Mouse (Mus musculus) neural tube, embryonic 11.5 days (tissue): ENCODE data around the gene Ncdn. TPM values are rescaled to one million over a fixed set of nuclear protein-coding genes. Genes with fewer than 3 reads are reported as not detected.

Experiments
- ATAC-seq: fragments of 200-750 bp; cut with Nextera tagmentation; 2 replicates; pipeline ENCODE4 v1.8.0; 2017; ENCODE audit warnings: moderate number of reproducible peaks, mild to moderate bottlenecking, moderate TSS enrichment, moderate library complexity; ENCODE audit not compliant: insufficient read depth, low FRiP score, low TSS enrichment
- DNase-seq: peaks from one replicate; pipeline ENCODE4 v3.0.0-alpha.2; 2015; ENCODE audit warnings: low spot score
- H3K27ac ChIP-seq: fragments of 300-500 bp; sonication (generic); 2 replicates; pipeline ENCODE4 v1.5.1; 2014; ENCODE audit warnings: low read depth, mild to moderate bottlenecking, low read length
- H3K27me3 ChIP-seq: fragments of 300-500 bp; sonication (generic); 2 replicates; pipeline ENCODE4 v1.6.1; 2014; ENCODE audit warnings: mild to moderate bottlenecking, low read length, mixed read lengths; ENCODE audit not compliant: control insufficient read depth, insufficient read depth
- H3K36me3 ChIP-seq: fragments of 300-500 bp; sonication (generic); 2 replicates; pipeline ENCODE4 v1.6.1; 2014; ENCODE audit warnings: mild to moderate bottlenecking, low read length, moderate library complexity, mixed read lengths; ENCODE audit not compliant: control insufficient read depth, insufficient read depth
- H3K4me1 ChIP-seq: fragments of 300-500 bp; sonication (generic); 2 replicates; pipeline ENCODE4 v1.6.1; 2014; ENCODE audit warnings: low read length, mixed read lengths; ENCODE audit not compliant: control insufficient read depth, insufficient read depth
- H3K4me2 ChIP-seq: fragments of 300-500 bp; sonication (generic); 2 replicates; pipeline ENCODE4 v1.6.1; 2014; ENCODE audit warnings: low read depth, mild to moderate bottlenecking, moderate library complexity
- H3K4me3 ChIP-seq: fragments of 300-500 bp; sonication (generic); 2 replicates; pipeline ENCODE4 v1.5.1; 2014; ENCODE audit warnings: low read depth, low read length
- H3K9ac ChIP-seq: fragments of 300-500 bp; sonication (generic); 2 replicates; pipeline ENCODE4 v1.6.1; 2014; ENCODE audit warnings: mild to moderate bottlenecking, low read length
- H3K9me3 ChIP-seq: fragments of 300-500 bp; sonication (generic); 2 replicates; pipeline ENCODE4 v1.6.1; 2016; ENCODE audit warnings: low read length; ENCODE audit not compliant: control insufficient read depth
- WGBS: fragments of 180-500 bp; shearing (Covaris S2); extraction: QIAGEN DNeasy Blood & Tissue Kit; methylation state at CpG from one replicate; pipeline ENCODE4 v1.1.7; 2014; 5-methylcytosine and 5-hydroxymethylcytosine counted together
- polyA plus RNA-seq: library from polyadenylated mRNA; unstranded; fragments of >200 nt; fragmentation: Nextera tagmentation; extraction: Ambion mirVana; gene quantifications from 2 replicates; pipeline ENCODE4 v1.2.1, GENCODE M21; 2014

Gene Ncdn
- polyA plus RNA-seq, 1 experiment from 2014 or later, result 41.9 TPM

GRCm38 (mm10) chr4:126707439-126707826 lies 45.8 kb downstream of the Ncdn start:
- no peak overlapping the region for H3K4me2 ChIP-seq
- H3K4me1 ChIP-seq, result peaks cover 19% of the 10 kb centered on the region
- no peaks in the 10 kb centered on the region for H3K9me3 ChIP-seq
- no peak overlapping the region for H3K27ac ChIP-seq
- no peak overlapping the region for H3K4me3 ChIP-seq
- 34% methylated on average over 5 of the region's 5 CpGs for WGBS
- peaks cover 7% of the 10 kb centered on the region for H3K36me3 ChIP-seq
- H3K9ac ChIP-seq, result no peak overlapping the region
- DNase-seq, result no peak
- no peaks in the 10 kb centered on the region for H3K27me3 ChIP-seq
- ATAC-seq, result no peak

GRCm38 (mm10) chr4:126706630-126707438 lies 46.4 kb downstream of the Ncdn start:
- H3K27ac ChIP-seq, result peak overlapping the region; percentile 67
- H3K4me1 ChIP-seq, result peaks cover 19% of the 10 kb centered on the region
- no peak overlapping the region for H3K9ac ChIP-seq
- ATAC-seq (peak; percentile 95), DNase-seq (peak; percentile 79)
- no peaks in the 10 kb centered on the region for H3K27me3 ChIP-seq
- H3K4me2 ChIP-seq, result no peak overlapping the region
- H3K4me3 ChIP-seq, result no peak overlapping the region
- WGBS, result 37% methylated on average over 12 of the region's 12 CpGs
- H3K9me3 ChIP-seq, result no peaks in the 10 kb centered on the region
- H3K36me3 ChIP-seq, result peaks cover 9% of the 10 kb centered on the region

DNA sequence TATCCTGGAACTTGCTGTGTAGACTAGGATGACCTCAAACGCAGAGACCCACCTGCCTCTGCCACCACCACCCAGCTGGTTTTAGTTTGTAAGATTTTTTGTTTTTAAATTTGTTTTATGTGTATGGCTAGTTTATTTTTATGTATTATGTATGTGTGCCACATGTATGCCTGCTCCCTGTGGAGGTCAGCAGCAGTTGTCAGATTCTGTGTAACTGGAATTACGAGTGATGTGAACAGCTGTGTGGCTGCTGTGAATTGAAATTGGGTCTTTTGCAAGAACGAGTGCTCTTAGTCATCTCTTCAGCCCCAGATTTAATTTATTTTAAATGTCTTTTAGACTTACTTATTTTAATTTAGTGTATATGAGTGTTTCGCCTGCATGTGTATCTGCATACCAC lies 56.3 kb downstream of the Ncdn start:
- 91% methylated on average over 4 of the region's 4 CpGs for WGBS
- Histone ChIP-seq H3K27me3 (no peaks in the 10 kb centered on the region), H3K4me3 (no peak overlapping the region), H3K36me3 (peaks cover 2% of the 10 kb centered on the region), H3K9ac (no peak overlapping the region), H3K4me2 (no peak overlapping the region), H3K4me1 (no peaks in the 10 kb centered on the region), H3K9me3 (no peaks in the 10 kb centered on the region), H3K27ac (no peak overlapping the region)
- no peak for ATAC-seq
- DNase-seq, result no peak

Other genes starting within 250 kb of the Ncdn start
- 3.4 TPM in 2 replicates for gene Ago4, start 220.0 kb downstream of the Ncdn start, polyA plus RNA-seq
- 37.9 and 43.6 TPM in 2 replicates for gene Clspn, start 196.5 kb downstream of the Ncdn start, polyA plus RNA-seq
- gene 5730409E04Rik, start 143.6 kb downstream of the Ncdn start, polyA plus RNA-seq, result 1.8 and 1.9 TPM in 2 replicates
- 529 and 539 TPM in 2 replicates for gene Psmb2, start 75.8 kb downstream of the Ncdn start, polyA plus RNA-seq
- 0.11 TPM in 2 replicates for gene Tfap2e, start 17.2 kb downstream of the Ncdn start, polyA plus RNA-seq
- 32.4 and 34.2 TPM in 2 replicates for gene AU040320, start 106 bp upstream of the Ncdn start, polyA plus RNA-seq
- 24.2 and 30.4 TPM in 2 replicates for gene Zmym4, start 214.7 kb upstream of the Ncdn start, polyA plus RNA-seq